Mouse (Mus musculus) kidney, adult 8-10 months (tissue): ENCODE results near the gene Gm10439.
"Not testable (repeated sequence)": the region's sequence is repeated elsewhere in the genome, so short reads cannot be mapped to it uniquely, and the experiment has no call there.

Source experiments
- DNase-seq, 2 experiments: peaks; one replicate each; pipeline ENCODE4 v3.0.0; 2022

Gm10439 gene

DNA sequence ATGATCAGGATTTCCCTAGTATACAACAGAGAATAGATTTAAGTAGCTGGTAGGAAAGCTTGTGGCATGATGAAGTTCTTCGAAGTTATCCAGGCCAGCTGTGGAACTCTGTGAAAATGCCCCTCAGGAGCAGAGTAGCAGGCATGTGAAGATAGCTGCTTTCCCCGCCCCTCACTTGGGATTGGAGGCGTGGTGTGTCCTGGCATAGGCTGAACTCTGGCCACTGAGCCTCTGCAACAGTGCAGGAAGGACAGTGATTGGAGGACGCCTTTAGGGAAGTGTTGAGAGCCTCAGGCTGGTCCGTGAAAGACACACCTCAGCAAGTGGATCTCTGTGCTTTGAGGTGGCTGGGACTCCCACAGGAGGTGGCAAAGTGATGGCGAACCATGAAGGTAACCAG, at the start of gene Gm10439:
TSS of gene Gm10439 (plus strand) at position 301 of the 400 bp plus-strand sequence.
- not testable (repeated sequence) for DNase-seq
